Mouse (Mus musculus) intestine, postnatal 0 days (tissue): ENCODE results near the gene Srf. TPM values are rescaled to one million over a fixed set of nuclear protein-coding genes. Genes with fewer than 3 reads are reported as not detected.

ENCODE experiments used
- ATAC-seq: fragments of 200-750 bp; cut with Nextera tagmentation; 2 replicates; pipeline ENCODE4 v1.8.0; 2017; ENCODE audit warnings: mild to moderate bottlenecking, moderate TSS enrichment, moderate library complexity
- H3K27ac ChIP-seq: fragments of 300-500 bp; sonication (generic); 2 replicates; pipeline ENCODE4 v1.5.1; 2014; ENCODE audit warnings: mild to moderate bottlenecking, low read depth, low read length, moderate library complexity
- H3K27me3 ChIP-seq: fragments of 300-500 bp; sonication (generic); replicated peaks from 2 replicates; pipeline ENCODE4 v1.6.1; 2014; ENCODE audit warnings: low read length, mixed read lengths; ENCODE audit not compliant: control insufficient read depth, insufficient read depth
- H3K36me3 ChIP-seq: fragments of 300-500 bp; sonication (generic); 2 replicates; pipeline ENCODE4 v1.6.1; 2014; ENCODE audit warnings: mild to moderate bottlenecking, moderate library complexity; ENCODE audit not compliant: control insufficient read depth, insufficient read depth
- H3K4me1 ChIP-seq: fragments of 300-500 bp; sonication (generic); replicated peaks from 2 replicates; pipeline ENCODE4 v1.6.1; 2014; ENCODE audit warnings: antibody characterized with exemption, low read length, mixed read lengths; ENCODE audit not compliant: control insufficient read depth, insufficient read depth
- H3K4me2 ChIP-seq: fragments of 300-500 bp; sonication (generic); replicated peaks from 2 replicates; pipeline ENCODE4 v1.6.1; 2014; ENCODE audit warnings: low read depth, mild to moderate bottlenecking, moderate library complexity
- H3K4me3 ChIP-seq: fragments of 300-500 bp; sonication (generic); 2 replicates; pipeline ENCODE4 v1.5.1; 2014; ENCODE audit warnings: low read depth, low read length
- H3K9ac ChIP-seq: fragments of 300-500 bp; sonication (generic); 2 replicates; pipeline ENCODE4 v1.6.1; 2014; ENCODE audit warnings: mild to moderate bottlenecking, low read depth, low read length
- H3K9me3 ChIP-seq: fragments of 300-500 bp; sonication (generic); 2 replicates; pipeline ENCODE4 v1.6.1; 2016; ENCODE audit warnings: mixed run types; ENCODE audit not compliant: control insufficient read depth
- CTCF ChIP-seq: sonication (generic); IDR thresholded peaks from 2 replicates; pipeline ENCODE4 v1.5.1; 2016; ENCODE audit warnings: low read depth, mild to moderate bottlenecking, control low read depth, antibody characterized with exemption, moderate library complexity
- WGBS: fragments of 180-500 bp; shearing (Covaris S2); extraction: QIAGEN DNeasy Blood & Tissue Kit; methylation state at CpG from one replicate; pipeline ENCODE4 v1.1.7; 2014; 5-methylcytosine and 5-hydroxymethylcytosine counted together
- microRNA-seq: library from miRNA; unstranded; fragments of <30 nt; microRNA quantifications from one replicate; pipeline ENCODE4, GENCODE M21; 2016
- polyA plus RNA-seq: library from polyadenylated mRNA; unstranded; fragments of >200 nt; fragmentation: Nextera tagmentation; extraction: Ambion mirVana; gene quantifications from 2 replicates; pipeline ENCODE4 v1.2.1, GENCODE M21; 2015

Gene Srf
- polyA plus RNA-seq, 1 experiment from 2014 or later, result 5.1 TPM

DNA sequence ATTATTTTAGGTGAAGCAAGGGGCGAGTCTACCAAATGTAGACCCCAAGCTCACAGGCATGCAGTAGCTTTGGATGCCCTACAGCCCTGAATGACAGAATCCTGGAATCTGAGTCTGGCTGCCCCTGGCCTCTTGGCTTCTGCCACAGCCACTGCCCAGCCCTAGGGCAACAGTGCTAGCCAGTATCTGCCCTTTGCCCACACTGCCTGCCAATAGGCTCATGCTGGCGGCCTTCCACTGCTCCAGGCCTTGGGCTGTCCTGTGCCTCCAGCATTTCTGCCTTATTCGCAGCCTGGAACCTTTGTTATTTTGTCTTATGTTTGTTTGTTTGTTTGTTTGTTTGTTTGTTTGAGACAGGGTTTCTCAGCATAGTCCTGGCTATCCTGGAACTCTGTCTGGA, 50.4 kb downstream of the Srf start:
- Histone ChIP-seq H3K9ac (no peak overlapping the region), H3K27ac (no peak overlapping the region), H3K4me3 (no peak overlapping the region), H3K4me2 (no peak overlapping the region), H3K36me3 (no peaks in the 10 kb centered on the region; the same call in 1 of the 2 replicates), H3K9me3 (no peaks in the 10 kb centered on the region), H3K4me1 (no peaks in the 10 kb centered on the region), H3K27me3 (no peaks in the 10 kb centered on the region)
- WGBS, result 86% methylated on average over 3 of the region's 3 CpGs
- TF ChIP-seq CTCF, result no peak
- no peak for ATAC-seq

DNA sequence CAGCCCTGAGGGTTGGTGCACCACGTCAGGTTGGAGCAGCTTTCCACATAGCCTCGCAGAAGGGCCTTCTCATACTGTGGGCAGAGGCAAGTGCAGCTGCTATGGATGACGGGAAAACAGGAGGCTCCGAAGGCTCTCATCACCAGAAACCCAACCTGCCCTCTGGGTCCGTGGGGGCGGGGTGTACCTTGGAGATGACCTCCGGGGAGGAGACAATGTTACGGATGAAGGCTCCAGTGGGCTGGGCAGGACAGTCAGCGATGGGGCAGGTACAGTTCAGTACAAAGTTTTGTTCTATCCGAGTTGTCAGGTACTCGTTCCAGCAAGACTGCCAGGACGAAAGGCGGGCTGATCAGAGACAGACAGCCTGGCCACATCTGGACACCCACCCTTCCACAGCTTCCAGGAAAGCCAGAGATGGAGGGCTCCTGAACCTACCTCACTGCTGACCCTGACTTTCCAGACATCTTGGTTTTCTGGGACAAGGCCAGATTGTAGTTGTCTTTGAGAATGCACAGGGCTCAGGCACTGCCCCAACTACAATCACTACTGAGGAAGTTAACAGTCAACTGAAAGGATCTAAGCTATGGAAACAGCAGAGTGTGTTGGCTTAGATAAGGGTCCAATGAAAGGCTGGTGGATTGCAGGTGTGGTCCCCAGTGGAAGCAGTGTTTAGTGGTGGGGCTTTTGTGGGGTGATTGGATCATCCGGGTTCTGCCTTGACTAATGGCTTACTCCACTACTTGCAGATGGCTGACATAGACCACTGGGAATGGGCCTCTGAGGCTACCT, 51.9 kb downstream of the Srf start:
- H3K27me3 ChIP-seq, result no peaks in the 10 kb centered on the region
- no peaks in the 10 kb centered on the region; the same call in 1 of the 2 replicates for H3K36me3 ChIP-seq
- no peak overlapping the region for H3K27ac ChIP-seq
- H3K4me3 ChIP-seq, result no peak overlapping the region
- 70% methylated on average over 14 of the region's 14 CpGs for WGBS
- H3K9ac ChIP-seq, result no peak overlapping the region
- H3K4me2 ChIP-seq, result no peak overlapping the region
- H3K9me3 ChIP-seq, result no peaks in the 10 kb centered on the region
- TF ChIP-seq CTCF, result no peak
- H3K4me1 ChIP-seq, result no peaks in the 10 kb centered on the region
- no peak for ATAC-seq

DNA sequence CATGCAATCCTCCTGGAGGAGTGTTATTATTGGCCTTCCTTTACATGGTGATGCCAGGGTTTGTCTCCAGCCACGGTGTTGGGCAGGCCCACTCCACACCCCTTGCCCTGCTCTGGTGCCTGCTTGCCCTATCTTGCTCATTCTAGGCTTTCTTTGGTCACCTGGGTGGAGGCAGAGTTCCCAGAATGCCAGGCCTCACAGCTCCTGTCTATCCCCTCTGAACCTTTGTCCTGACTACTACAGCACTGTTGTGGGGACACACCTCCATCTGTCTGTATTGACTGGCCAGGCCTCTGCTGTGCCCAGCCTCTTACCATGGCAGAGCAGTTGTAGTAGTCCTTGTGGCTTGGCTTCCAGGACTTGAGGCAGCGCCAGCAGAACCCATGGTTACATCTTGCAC, 53.2 kb downstream of the Srf start:
- no peaks in the 10 kb centered on the region for H3K27me3 ChIP-seq
- peaks cover 4% of the 10 kb centered on the region; the same call in 1 of the 2 replicates for H3K36me3 ChIP-seq
- H3K4me1 ChIP-seq, result no peaks in the 10 kb centered on the region
- H3K27ac ChIP-seq, result no peak overlapping the region
- TF ChIP-seq CTCF, result no peak
- no peak overlapping the region for H3K4me3 ChIP-seq
- H3K9me3 ChIP-seq, result no peaks in the 10 kb centered on the region
- H3K4me2 ChIP-seq, result no peak overlapping the region
- WGBS, result 87% methylated on average over 2 of the region's 2 CpGs
- no peak overlapping the region for H3K9ac ChIP-seq
- no peak for ATAC-seq

Small RNAs within 50 kb of the gene (microRNA-seq; reads per million reads assigned to microRNA genes)
- not detected for gene Mir6976

Other genes with a start within 250 kb of the Srf start
- gene Abcc10, start 227.8 kb downstream of the Srf start, polyA plus RNA-seq, result 5.4 and 6.2 TPM in 2 replicates
- 2.2 and 3.8 TPM in 2 replicates for gene Zfp318, start 172.4 kb downstream of the Srf start, polyA plus RNA-seq
- 0.12 TPM in 1 of 2 replicates, not detected in the other for gene Crip3, start 127.2 kb downstream of the Srf start, polyA plus RNA-seq
- gene Slc22a7, start 117.7 kb downstream of the Srf start, polyA plus RNA-seq, result not detected in 2 replicates
- 0.09 and 0.16 TPM in 2 replicates for gene Ttbk1, start 68.5 kb downstream of the Srf start, polyA plus RNA-seq
- gene Dnph1, start 59.5 kb downstream of the Srf start, polyA plus RNA-seq, result 10.9 and 11.1 TPM in 2 replicates
- 1.3 and 2.0 TPM in 2 replicates for gene Cul9, start 9.8 kb downstream of the Srf start, polyA plus RNA-seq
- 13.7 and 14.7 TPM in 2 replicates for gene Ptk7, start 73.3 kb upstream of the Srf start, polyA plus RNA-seq
- gene Klc4, start 89.8 kb upstream of the Srf start, polyA plus RNA-seq, result 102 and 107 TPM in 2 replicates
- gene Mrpl2, start 90.1 kb upstream of the Srf start, polyA plus RNA-seq, result 138 and 139 TPM in 2 replicates
- gene Cul7, start 94.2 kb upstream of the Srf start, polyA plus RNA-seq, result 18.0 and 19.2 TPM in 2 replicates
- 49.0 and 55.6 TPM in 2 replicates for gene Rrp36, start 118.2 kb upstream of the Srf start, polyA plus RNA-seq
- 132 and 133 TPM in 2 replicates for gene Mea1, start 122.6 kb upstream of the Srf start, polyA plus RNA-seq
- 94.2 and 99.3 TPM in 2 replicates for gene Klhdc3, start 124.7 kb upstream of the Srf start, polyA plus RNA-seq
- gene Ppp2r5d, start 148.9 kb upstream of the Srf start, polyA plus RNA-seq, result 25.9 and 26.5 TPM in 2 replicates
- gene Pex6, start 155.3 kb upstream of the Srf start, polyA plus RNA-seq, result 10.4 and 11.5 TPM in 2 replicates
- 0.39 and 0.48 TPM in 2 replicates for gene Gnmt, start 173.0 kb upstream of the Srf start, polyA plus RNA-seq
- gene Cnpy3, start 196.0 kb upstream of the Srf start, polyA plus RNA-seq, result 32.2 and 35.6 TPM in 2 replicates
- gene Ptcra, start 207.5 kb upstream of the Srf start, polyA plus RNA-seq, result 0.24 and 0.33 TPM in 2 replicates
- gene 2310039H08Rik, start 216.5 kb upstream of the Srf start, polyA plus RNA-seq, result 123 and 124 TPM in 2 replicates
- 77.1 and 78.5 TPM in 2 replicates for gene Rpl7l1, start 226.5 kb upstream of the Srf start, polyA plus RNA-seq